Mouse (Mus musculus): ENCODE data around the gene Pum2. TPM values are rescaled to one million over a fixed set of nuclear protein-coding genes. Genes with fewer than 3 reads are reported as not detected.

Pum2 gene
- polyA plus RNA-seq, 1 experiment from 2014 or later = 63.3 TPM

Other genes starting within 250 kb of the Pum2 start
- 57.3 and 58.5 TPM in 2 replicates for gene Rhob, start 174.1 kb upstream of the Pum2 start, polyA plus RNA-seq (2016; fragmentation: Nextera tagmentation; extraction: Ambion mirVana)
- gene Slc7a15, start 75.1 kb upstream of the Pum2 start, polyA plus RNA-seq (2016; fragmentation: Nextera tagmentation; extraction: Ambion mirVana) = not detected in 2 replicates
- 173 and 184 TPM in 2 replicates for gene Sdc1, start 97.2 kb downstream of the Pum2 start, polyA plus RNA-seq (2016; fragmentation: Nextera tagmentation; extraction: Ambion mirVana)
- 271 and 307 TPM in 2 replicates for gene Laptm4a, start 247.5 kb downstream of the Pum2 start, polyA plus RNA-seq (2016; fragmentation: Nextera tagmentation; extraction: Ambion mirVana)